Mouse (Mus musculus): ENCODE data around the gene Atat1. TPM values are rescaled to one million over a fixed set of nuclear protein-coding genes. Genes with fewer than 3 reads are reported as not detected.
A peak's percentile ranks its signal among the peaks of the same experiment; 100 is the strongest.

The Atat1 gene
- total and polyA plus RNA-seq, 3 experiments = 5.7 to 12.5 (median 10.4) TPM

GRCm38 (mm10) chr17:35917463-35918251 is 7.8 kb upstream of the Atat1 start:
- H3K27ac ChIP-seq (ENCODE audit: insufficient read depth, low read depth) = peak overlapping the region; percentile 94
- peak overlapping the region; percentile 100 for H3K9ac ChIP-seq (ENCODE audit: insufficient read depth, low read depth)
- peaks cover 51% of the 10 kb centered on the region for H3K79me2 ChIP-seq (replicated peaks; ENCODE audit: control insufficient read depth, extremely low read depth, insufficient read depth, poor library complexity, severe bottlenecking)
- no peaks in the 10 kb centered on the region for H3K9me3 ChIP-seq (replicated peaks; ENCODE audit: low read length)
- DNase-seq (ENCODE audit: extremely low read depth) = peak; percentile 39
- H3K36me3 ChIP-seq (replicated peaks in 1 of 2; ENCODE audit: control insufficient read depth in 1 of 2, insufficient read depth in 1 of 2, low read length in 1 of 2) = peaks cover 24 to 57% of the 10 kb centered on the region in 2 experiments
- dilution Hi-C loops (cut with MboI; ENCODE audit: extremely low pct_ligation_motif_present, extremely low pct_unique_long_range_greater_than_20kb, low sequenced_read_pairs) (no loop called here), in situ Hi-C loops (cut with MboI; ENCODE audit: low pct_ligation_motif_present, low pct_unique_long_range_greater_than_20kb, low sequenced_read_pairs) (no loop called here)
- TF ChIP-seq SIN3A (IDR thresholded peaks at IDR 0.05; ENCODE audit: low read length) (peak; percentile 59; the same call in 1 of the 2 replicates), UBTF (IDR thresholded peaks at IDR 0.05; ENCODE audit: low read depth, low read length) (no peak), JUN (IDR thresholded peaks at IDR 0.05; ENCODE audit: insufficient read depth, low read depth, low read length) (no peak), ZKSCAN1 (IDR thresholded peaks at IDR 0.05; ENCODE audit: borderline replicate concordance, low read depth, low read length) (no peak), ETS1 (conservative IDR thresholded peaks at IDR 0.05; ENCODE audit: low read depth, low read length) (no peak), MYC (IDR thresholded peaks at IDR 0.05; ENCODE audit: low read depth, low read length) (no peak), POLR2AphosphoS2 (IDR thresholded peaks at IDR 0.05; ENCODE audit: low read depth, low read length) (no peak), MAFK (IDR thresholded peaks at IDR 0.05; ENCODE audit: insufficient replicate concordance, low read length) (peak; percentile 96), MAZ (IDR thresholded peaks at IDR 0.05; ENCODE audit: low read depth, low read length) (peak; percentile 15; the same call in 1 of the 2 replicates), RCOR1 (conservative IDR thresholded peaks at IDR 0.05; ENCODE audit: low read depth, low read length) (no peak), ZMIZ1 (IDR thresholded peaks at IDR 0.05; ENCODE audit: low read depth, low read length) (0 out of 2 replicates have a peak, but pooled peaks have one; percentile 10), MXI1 (IDR thresholded peaks at IDR 0.05; ENCODE audit: low read depth, low read length) (peak; percentile 23; the same call in 1 of the 2 replicates), MAX (IDR thresholded peaks at IDR 0.05; ENCODE audit: low read length) (no peak), GABPA (IDR thresholded peaks at IDR 0.05; ENCODE audit: insufficient replicate concordance, low read depth, low read length) (no peak), TCF12 (IDR thresholded peaks at IDR 0.05; ENCODE audit: low read depth, low read length) (no peak), JUND (conservative IDR thresholded peaks at IDR 0.05; ENCODE audit: low read depth, low read length) (no peak), NELFE (IDR thresholded peaks at IDR 0.05; ENCODE audit: low read depth, low read length) (no peak), RAD21 (IDR thresholded peaks at IDR 0.05; ENCODE audit: low read depth, low read length) (no peak), CHD1 (IDR thresholded peaks at IDR 0.05; ENCODE audit: low read depth, low read length) (peak; percentile 78; the same call in 1 of the 2 replicates), POLR2A (IDR thresholded peaks at IDR 0.05; ENCODE audit: low read depth, low read length) (peak; percentile 34; the same call in 1 of the 2 replicates), KAT2A (IDR thresholded peaks at IDR 0.05; ENCODE audit: insufficient replicate concordance, low read length) (no peak)
- H3K4me3 ChIP-seq (replicated peaks in 1 of 3; ENCODE audit: low read depth in 2 of 3, low read length in 2 of 3, poor library complexity in 1 of 3) = peak overlapping the region; percentile 63 to 78 (median 77)
- H3K27me3 ChIP-seq (replicated peaks) = no peaks in the 10 kb centered on the region
- H3K4me2 ChIP-seq (ENCODE audit: insufficient read depth, low read depth, poor library complexity, severe bottlenecking) = peak overlapping the region; percentile 97
- peaks cover 6 to 57% of the 10 kb centered on the region in 2 experiments; a peak in 3 of 4 replicates for H3K4me1 ChIP-seq (ENCODE audit: control insufficient read depth in 1 of 2, insufficient read depth in 2 of 2)

All from CH12.LX (cell line).